Mouse (Mus musculus) heart, embryonic 10.5 days (tissue): Measurements from ENCODE around the gene Hyal3. TPM values are rescaled to one million over a fixed set of nuclear protein-coding genes. Genes with fewer than 3 reads are reported as not detected.

ENCODE experiments used
- DNase-seq: peaks from one replicate; pipeline ENCODE4 v3.0.0-alpha.2; 2017; ENCODE audit warnings: low spot score
- H3K27ac ChIP-seq: fragments of 300-500 bp; sonication (generic); 2 replicates; pipeline ENCODE4 v1.5.1; 2016; ENCODE audit warnings: mild to moderate bottlenecking
- H3K27me3 ChIP-seq: fragments of 300-500 bp; sonication (generic); 2 replicates; pipeline ENCODE4 v1.6.1; 2016; ENCODE audit warnings: mild to moderate bottlenecking; ENCODE audit not compliant: poor library complexity, insufficient read depth, severe bottlenecking
- H3K36me3 ChIP-seq: fragments of 300-500 bp; sonication (generic); 2 replicates; pipeline ENCODE4 v1.6.1; 2016; ENCODE audit warnings: mild to moderate bottlenecking, moderate library complexity
- H3K4me1 ChIP-seq: fragments of 300-500 bp; sonication (generic); 2 replicates; pipeline ENCODE4 v1.6.1; 2016; ENCODE audit warnings: mild to moderate bottlenecking
- H3K4me3 ChIP-seq: fragments of 300-500 bp; sonication (generic); 2 replicates; pipeline ENCODE4 v1.5.1; 2016; ENCODE audit warnings: mild to moderate bottlenecking, moderate library complexity
- H3K9me3 ChIP-seq: fragments of 300-500 bp; sonication (generic); 2 replicates; pipeline ENCODE4 v1.6.1; 2016; ENCODE audit warnings: mild to moderate bottlenecking, moderate library complexity
- WGBS: fragments of 180-500 bp; shearing (Covaris S2); methylation state at CpG from one replicate; pipeline ENCODE4 v1.1.7; 2016; 5-methylcytosine and 5-hydroxymethylcytosine counted together
- polyA plus RNA-seq: library from polyadenylated mRNA; unstranded; fragments of >200 nt; fragmentation: Nextera tagmentation; extraction: Ambion mirVana; gene quantifications from 2 replicates; pipeline ENCODE4 v1.2.1, GENCODE M21; 2016

Hyal3 gene
- polyA plus RNA-seq, 1 experiment from 2014 or later: 0.36 TPM

DNA sequence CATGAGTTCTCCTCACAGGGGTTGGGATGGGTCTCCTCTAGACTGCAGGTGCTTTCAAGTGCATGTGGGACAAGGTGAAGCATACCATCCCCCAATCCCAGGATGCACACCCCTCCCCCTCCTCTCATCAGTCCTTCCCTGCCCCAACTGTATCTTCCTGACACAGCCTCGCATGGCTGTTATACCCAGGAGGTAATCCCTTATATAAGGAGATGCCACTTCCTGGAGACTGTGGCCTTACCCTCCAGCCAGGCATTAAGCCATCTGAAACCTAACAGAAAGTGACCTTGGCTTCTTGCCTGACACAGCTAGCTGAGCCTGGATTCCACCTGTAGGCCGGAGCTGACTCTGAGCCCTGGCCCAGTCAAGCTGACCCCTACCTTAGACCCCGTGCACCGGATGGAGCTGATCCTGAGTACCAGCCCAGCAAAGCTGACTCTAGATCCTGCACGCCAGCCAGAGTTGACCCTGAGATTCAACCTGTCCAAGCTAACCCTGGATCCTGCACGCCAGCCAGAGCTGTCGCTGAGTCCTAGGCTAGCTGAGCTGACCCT, 2.0 kb downstream of the Hyal3 start:
- peaks cover 53% of the 10 kb centered on the region for H3K4me1 ChIP-seq
- no peaks in the 10 kb centered on the region for H3K27me3 ChIP-seq
- DNase-seq: no peak
- no peak overlapping the region for H3K4me3 ChIP-seq
- peaks cover 21% of the 10 kb centered on the region for H3K36me3 ChIP-seq
- 88% methylated on average over 7 of the region's 7 CpGs for WGBS
- 0 out of 2 replicates have a peak overlapping the region, but pooled peaks have one; percentile 94 for H3K27ac ChIP-seq
- no peaks in the 10 kb centered on the region for H3K9me3 ChIP-seq

DNA sequence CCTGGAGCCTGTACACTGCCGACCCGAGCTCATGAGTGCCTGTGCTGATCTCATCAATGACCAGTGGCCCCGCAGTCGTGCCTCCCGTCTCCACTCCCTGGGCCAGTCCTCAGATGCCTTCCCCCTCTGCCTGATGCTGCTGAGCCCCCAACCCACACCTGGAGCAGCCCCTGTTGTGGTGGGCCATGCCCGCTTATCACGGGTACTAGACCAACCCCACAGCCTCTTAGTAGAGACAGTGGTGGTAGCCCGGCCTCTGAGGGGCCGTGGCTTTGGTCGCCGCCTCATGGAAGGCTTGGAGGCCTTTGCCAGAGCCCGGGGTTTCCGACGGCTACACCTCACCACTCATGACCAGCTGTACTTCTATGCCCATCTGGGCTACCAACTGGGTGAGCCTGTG, 2.6 kb downstream of the Hyal3 start:
- 86% methylated on average over 14 of the region's 14 CpGs for WGBS
- H3K9me3 ChIP-seq: no peaks in the 10 kb centered on the region
- no peaks in the 10 kb centered on the region for H3K27me3 ChIP-seq
- peaks cover 52% of the 10 kb centered on the region for H3K4me1 ChIP-seq
- no peak for DNase-seq
- H3K4me3 ChIP-seq: no peak overlapping the region
- peaks cover 21% of the 10 kb centered on the region for H3K36me3 ChIP-seq
- no peak overlapping the region for H3K27ac ChIP-seq

DNA sequence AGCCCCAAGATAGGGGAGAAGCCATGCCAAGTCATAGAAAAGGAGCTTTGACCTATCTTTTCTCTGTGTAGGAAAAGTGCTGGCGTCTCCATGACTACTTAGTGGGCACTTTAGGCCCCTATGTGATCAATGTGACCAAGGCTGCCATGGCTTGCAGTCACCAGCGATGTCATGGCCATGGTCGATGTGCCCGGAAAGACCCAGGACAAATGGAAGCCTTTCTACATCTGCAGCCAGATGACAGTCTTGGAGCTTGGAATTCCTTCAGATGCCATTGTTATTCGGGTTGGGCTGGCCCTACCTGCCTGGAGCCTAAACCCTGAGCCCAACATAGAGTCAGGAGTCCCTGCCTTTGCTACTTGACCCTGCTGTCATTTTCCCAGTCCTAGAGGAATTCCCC, 5.9 kb downstream of the Hyal3 start:
- Histone ChIP-seq H3K36me3 (peaks cover 42% of the 10 kb centered on the region), H3K9me3 (no peaks in the 10 kb centered on the region), H3K4me1 (peaks cover 49% of the 10 kb centered on the region), H3K4me3 (no peak overlapping the region; the same call in 1 of the 2 replicates), H3K27me3 (no peaks in the 10 kb centered on the region), H3K27ac (peak overlapping the region; percentile 75)
- DNase-seq: no peak
- 80% methylated on average over 5 of the region's 5 CpGs for WGBS

DNA sequence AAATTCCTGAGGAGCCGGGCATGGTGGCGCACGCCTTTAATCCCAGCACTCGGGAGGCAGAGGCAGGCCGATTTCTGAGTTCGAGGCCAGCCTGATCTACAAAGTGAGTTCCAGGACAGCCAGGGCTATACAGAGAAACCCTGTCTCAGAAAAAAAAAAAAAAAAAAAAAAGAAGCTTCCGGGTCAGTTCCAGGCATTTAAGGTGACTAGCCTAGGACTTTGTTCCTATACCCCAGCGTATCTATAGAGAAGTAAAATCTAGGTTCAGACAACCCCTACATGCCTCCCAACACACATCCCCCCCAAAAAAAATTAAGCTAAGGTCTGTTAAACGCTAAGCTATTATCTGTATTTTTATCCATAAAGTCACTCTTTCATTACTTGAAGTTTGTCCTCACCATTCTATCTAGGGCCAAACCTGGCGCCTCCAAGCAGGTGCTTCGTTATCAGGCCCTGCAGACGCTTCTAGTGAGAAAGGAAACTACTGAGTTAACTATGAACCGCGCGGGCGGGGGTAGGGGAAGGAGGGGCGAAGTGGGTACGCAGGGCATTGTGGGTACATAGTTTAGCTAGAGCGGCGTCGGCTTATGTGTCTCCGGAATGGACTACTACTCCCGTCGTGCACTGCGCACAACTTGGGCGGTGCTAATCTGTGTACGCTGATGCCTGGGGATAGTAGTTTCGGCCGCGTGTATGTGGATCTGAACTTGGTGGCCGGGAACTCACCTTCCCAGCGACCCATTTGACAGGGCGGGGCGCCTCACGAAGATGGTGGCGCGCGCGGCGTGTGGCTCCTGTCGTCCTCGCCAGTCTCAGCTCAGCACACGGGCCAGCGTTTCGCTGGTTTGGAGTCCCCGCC, 6.6 kb downstream of the Hyal3 start, which contains the start of gene Ifrd2:
Gene Ifrd2 (plus strand): TSS at position 669 of the 859 bp plus-strand sequence.
- H3K27me3 ChIP-seq: no peaks in the 10 kb centered on the region
- H3K9me3 ChIP-seq: no peaks in the 10 kb centered on the region
- peak within 1 kb of the TSS; percentile 91 for H3K27ac ChIP-seq
- H3K36me3 ChIP-seq: peaks cover 49% of the 10 kb centered on the region
- DNase-seq: peak; percentile 100
- WGBS: 11% methylated on average over 46 of the region's 46 CpGs
- peaks cover 46% of the 10 kb centered on the region for H3K4me1 ChIP-seq
- H3K4me3 ChIP-seq: peak within 1 kb of the TSS; percentile 86

DNA sequence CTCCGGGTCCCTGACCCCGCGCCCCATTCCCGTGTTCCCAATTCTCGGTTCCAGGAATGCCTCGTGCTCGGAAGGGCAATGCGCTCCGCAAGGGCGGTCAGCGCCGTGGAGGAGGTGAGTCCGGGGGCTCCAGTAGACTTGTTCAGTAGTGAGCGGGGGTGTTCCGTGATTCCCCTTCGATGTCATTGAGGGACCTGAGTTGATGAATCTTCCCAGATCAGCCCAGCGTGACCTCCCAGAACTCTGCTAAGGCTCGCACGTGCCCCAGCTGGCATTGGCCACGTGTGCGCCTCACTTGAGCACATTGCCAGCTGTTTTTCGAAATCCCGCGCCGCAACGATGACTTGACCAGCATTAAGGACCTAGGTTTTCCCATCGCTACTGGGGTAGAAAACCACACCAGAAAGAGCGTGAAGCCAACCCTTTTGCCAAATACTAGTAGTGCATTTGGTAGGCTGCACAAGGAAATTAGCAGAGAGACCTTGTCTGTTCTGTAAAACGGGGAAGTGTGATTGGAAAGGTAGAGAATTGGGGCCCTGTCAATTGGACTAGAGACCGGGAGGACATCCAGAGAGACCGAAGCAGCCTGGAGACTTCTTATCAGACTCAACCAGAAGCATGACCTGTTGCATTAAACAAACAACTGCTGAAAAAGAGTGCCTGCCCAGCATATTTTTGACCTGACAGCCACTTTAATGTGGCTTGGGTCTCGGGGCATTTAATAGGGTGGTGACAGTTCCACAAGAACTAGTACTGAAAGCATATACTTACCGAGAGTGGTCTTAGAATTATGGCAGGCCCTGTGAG, 7.4 kb downstream of the Hyal3 start:
- Histone ChIP-seq H3K4me1 (peaks cover 43% of the 10 kb centered on the region), H3K36me3 (peaks cover 52% of the 10 kb centered on the region), H3K27ac (peak overlapping the region; percentile 91), H3K27me3 (no peaks in the 10 kb centered on the region), H3K9me3 (no peaks in the 10 kb centered on the region), H3K4me3 (peak overlapping the region; percentile 86)
- WGBS: 1% methylated on average over 33 of the region's 33 CpGs
- no peak for DNase-seq

DNA sequence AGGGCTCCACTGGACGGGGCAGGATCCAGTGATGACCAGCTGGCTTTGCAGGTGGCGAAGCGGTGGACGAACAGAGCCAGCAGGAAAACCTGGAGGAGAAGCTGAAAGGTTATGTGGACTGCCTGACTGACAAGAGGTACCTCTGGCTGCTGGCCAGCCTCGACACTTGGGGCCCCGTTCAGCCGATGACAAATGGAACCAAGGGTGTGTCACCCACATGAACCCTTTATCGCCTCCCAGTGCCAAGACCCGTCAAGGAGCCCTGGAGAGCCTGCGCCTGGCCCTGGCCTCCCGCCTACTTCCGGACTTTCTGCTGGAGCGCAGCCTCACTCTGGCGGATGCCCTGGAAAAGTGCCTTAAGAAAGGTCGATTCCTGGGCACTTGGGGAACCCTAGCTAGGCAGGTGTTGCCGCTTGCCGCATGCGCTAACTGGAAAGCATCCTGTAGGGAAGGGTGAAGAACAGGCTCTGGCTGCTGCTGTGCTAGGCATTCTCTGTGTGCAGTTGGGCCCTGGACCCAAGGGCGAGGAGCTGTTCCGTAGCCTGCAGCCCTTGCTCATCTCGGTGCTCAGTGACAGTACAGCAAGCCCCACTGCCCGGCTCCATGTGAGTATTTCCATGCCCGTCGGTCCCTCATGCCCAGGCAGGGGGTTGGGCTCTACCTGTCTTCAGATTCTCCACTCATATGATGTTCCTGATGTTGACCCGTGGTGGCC, 9.6 kb downstream of the Hyal3 start:
- peaks cover 50% of the 10 kb centered on the region for H3K4me1 ChIP-seq
- WGBS: 83% methylated on average over 25 of the region's 25 CpGs
- peak overlapping the region; percentile 86; the same call in 1 of the 2 replicates for H3K4me3 ChIP-seq
- no peaks in the 10 kb centered on the region for H3K27me3 ChIP-seq
- no peak for DNase-seq
- peaks cover 57% of the 10 kb centered on the region for H3K36me3 ChIP-seq
- no peaks in the 10 kb centered on the region for H3K9me3 ChIP-seq
- H3K27ac ChIP-seq: no peak overlapping the region

DNA sequence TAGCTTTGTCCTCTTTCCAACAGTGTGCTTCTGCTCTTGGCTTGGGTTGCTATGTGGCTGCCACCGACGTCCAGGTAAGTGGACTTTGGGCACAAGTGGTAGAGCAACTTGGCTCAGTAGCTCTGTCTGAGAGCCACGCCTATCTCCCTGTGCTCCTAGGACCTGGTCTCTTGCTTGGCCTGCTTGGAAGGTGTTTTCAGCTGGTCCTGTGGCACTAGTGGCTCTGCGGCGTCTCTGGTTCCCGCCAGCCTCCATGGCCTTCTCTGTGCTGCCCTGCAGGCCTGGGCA, 10.1 kb downstream of the Hyal3 start:
- H3K4me3 ChIP-seq: no peak overlapping the region
- no peaks in the 10 kb centered on the region for H3K27me3 ChIP-seq
- peaks cover 57% of the 10 kb centered on the region for H3K36me3 ChIP-seq
- peaks cover 50% of the 10 kb centered on the region for H3K4me1 ChIP-seq
- DNase-seq: no peak
- no peak overlapping the region for H3K27ac ChIP-seq
- WGBS: 97% methylated on average over 6 of the region's 6 CpGs
- H3K9me3 ChIP-seq: no peaks in the 10 kb centered on the region

DNA sequence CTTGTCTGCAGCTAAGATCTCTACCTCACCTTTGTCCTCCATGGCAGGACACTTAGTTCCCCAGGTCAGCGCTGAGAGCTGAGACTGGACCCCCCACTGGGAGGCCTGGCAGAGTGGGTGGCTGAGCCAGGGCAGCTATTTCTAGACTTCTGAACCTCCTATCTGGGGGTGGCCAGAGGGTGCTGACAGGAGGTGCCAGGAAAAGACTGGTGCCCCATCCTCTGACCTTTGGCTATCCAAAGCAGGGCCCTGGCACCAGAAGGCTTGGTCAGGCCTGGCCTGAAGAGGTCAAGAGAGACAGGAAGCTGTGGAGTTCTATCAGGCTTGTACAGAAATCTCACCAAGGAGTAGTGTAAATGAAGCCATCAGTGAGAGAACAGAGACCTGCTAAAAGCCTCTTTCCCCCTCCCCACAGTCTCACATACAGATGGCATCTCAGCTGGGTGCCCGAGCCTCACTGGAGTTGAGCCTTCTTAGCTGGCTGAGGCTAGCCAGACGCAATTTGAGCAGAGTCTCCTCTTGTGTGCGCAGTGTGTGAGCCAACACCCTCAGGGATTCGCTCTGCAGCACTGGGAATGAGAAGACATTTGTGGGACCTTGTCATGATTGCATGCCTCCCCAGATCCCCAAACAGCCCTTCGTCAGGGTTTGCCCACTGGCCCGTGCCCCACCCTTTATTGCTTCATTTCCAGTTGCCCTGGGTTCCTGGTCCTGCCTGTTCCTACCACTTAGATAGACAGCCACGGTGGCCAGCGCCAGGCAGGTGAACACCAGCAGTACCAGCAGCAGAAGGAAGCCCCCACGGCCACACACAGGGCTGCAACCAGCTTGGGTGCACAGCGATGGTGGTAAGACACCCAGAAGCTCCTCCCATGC, 12.7 kb downstream of the Hyal3 start:
- no peak for DNase-seq
- peaks cover 57% of the 10 kb centered on the region for H3K4me1 ChIP-seq
- H3K36me3 ChIP-seq: peaks cover 62% of the 10 kb centered on the region
- H3K27ac ChIP-seq: peak overlapping the region; percentile 42; the same call in 1 of the 2 replicates
- H3K4me3 ChIP-seq: 0 out of 2 replicates have a peak overlapping the region, but pooled peaks have one; percentile 9
- H3K27me3 ChIP-seq: peaks cover 7% of the 10 kb centered on the region; the same call in 1 of the 2 replicates
- H3K9me3 ChIP-seq: no peaks in the 10 kb centered on the region
- WGBS: 82% methylated on average over 11 of the region's 11 CpGs

DNA sequence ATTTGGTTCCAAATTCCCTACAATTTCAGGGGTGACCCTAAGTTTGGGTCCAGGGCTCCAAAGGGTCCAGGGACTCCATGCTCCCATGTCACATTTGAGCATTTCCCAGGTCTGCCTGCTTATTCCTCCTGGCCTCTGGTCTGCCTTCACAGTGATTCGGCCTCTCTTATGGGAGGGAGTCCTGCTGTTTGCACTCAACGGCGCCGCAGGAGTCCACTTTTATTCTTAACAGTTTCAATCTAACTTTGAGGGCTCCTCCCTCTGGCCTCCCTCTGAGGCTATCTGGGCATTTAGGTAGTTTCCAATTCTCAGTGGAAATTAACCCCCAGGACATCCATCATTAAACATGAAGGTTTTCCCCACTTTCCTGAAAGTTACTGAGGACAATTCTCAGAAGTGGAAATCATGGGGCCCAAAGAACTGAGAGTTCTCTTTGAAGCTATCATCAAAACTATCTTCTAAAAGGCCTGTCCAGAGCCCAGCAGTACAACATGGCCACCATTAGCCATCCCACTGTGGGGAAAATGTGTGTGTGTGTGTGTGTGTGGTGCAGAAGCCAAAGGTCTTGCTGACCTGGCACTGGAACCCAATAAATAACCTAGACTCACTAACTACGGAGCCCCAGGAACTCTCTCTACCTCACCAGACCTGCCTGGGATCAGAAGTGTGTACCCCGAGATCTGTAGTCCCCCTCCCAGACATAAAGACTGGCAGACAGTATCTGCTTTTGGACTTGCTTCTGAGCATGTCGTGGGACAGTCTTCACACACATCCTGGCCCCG, 13.9 kb downstream of the Hyal3 start:
- H3K27ac ChIP-seq: no peak overlapping the region
- peaks cover 18% of the 10 kb centered on the region for H3K27me3 ChIP-seq
- peaks cover 47% of the 10 kb centered on the region for H3K4me1 ChIP-seq
- H3K36me3 ChIP-seq: peaks cover 64% of the 10 kb centered on the region
- no peaks in the 10 kb centered on the region for H3K9me3 ChIP-seq
- no peak for DNase-seq
- no peak overlapping the region for H3K4me3 ChIP-seq
- 82% methylated on average over 8 of the region's 8 CpGs for WGBS

DNA sequence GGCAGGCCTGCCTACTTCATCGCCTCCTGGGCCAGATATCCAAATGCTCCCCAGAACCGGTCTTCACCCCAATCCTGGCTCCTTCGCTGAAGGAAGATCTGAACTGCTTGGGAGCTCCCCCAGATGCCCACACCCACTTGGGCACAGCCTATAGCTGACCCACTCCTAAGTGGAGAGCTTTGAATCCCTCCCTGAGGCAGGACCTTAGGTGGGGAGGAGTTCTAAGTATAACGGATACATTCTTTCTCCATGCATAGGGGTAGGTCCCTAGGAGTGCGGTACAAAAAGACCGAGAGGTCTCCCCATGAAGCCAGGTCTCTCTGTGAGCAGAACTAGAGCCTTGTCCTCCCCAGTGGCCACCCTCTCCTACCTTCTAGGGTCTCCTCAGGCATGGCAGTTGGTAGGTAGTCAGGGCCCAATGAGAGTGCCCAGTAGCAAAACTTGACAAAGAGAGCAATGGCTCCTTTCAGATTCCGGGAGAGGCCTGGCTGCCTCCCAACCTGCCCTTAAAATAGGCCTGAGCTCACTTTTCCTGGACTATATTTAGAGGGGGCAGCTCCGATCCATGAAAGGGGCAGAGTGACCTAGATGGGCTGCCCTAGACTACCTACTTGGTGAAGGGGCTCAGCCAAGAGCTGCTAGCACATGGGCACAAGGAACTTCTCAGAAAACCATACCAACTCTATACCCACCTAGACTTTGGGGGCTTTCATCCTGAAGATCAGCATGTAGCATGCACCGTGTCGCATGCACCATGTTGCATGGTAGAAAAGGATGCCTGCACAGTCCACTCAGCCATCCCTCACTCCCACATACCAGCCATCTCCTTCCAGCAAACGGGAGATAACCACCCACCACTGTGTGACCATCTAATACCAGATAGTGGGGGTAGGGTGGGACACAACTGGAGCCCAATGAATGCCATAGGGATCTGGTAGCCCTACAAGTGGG, 16.3 kb downstream of the Hyal3 start:
- Histone ChIP-seq H3K9me3 (no peaks in the 10 kb centered on the region), H3K4me1 (peaks cover 45% of the 10 kb centered on the region), H3K36me3 (peaks cover 40% of the 10 kb centered on the region), H3K27me3 (peaks cover 38% of the 10 kb centered on the region), H3K4me3 (peak overlapping the region; percentile 44), H3K27ac (peak overlapping the region; percentile 88)
- 70% methylated on average over 11 of the region's 11 CpGs for whole genome bisulfite sequencing
- DNase-seq: no peak
